8 mouse cellular contexts compared by ENCODE assay signal in genomic region chr6:113427397-113427796, GRCm38 (mm10). TPM values are rescaled to one million over a fixed set of nuclear protein-coding genes. Genes with fewer than 3 reads are reported as not detected.
DNase-seq lines count a peak whose midpoint lies in the region; ATAC-seq and TF ChIP-seq lines count a peak whose summit lies in the region.

No protein-coding gene starts in this region.

- H3K9me3 ChIP-seq in kidney, embryonic 14.5 days (ENCODE audit: control insufficient read depth, low read length), result peaks cover 4% of the 10 kb centered on the region; the same call in 1 of the 2 replicates
- no peaks in the 10 kb centered on the region for H3K9me3 ChIP-seq in E14TG2a.4 (ENCODE audit: low read length)
- no peaks in the 10 kb centered on the region for H3K9me3 ChIP-seq in liver, embryonic 16.5 days (replicated peaks; ENCODE audit: control insufficient read depth, low read length)
- no peaks in the 10 kb centered on the region for H3K9me3 ChIP-seq in stomach, postnatal 0 days (ENCODE audit: control insufficient read depth, low read length)

- peak; percentile 42 for DNase-seq in kidney, adult 18-20 months
- peak; percentile 22 for DNase-seq in brain, embryonic 14.5 days (ENCODE audit: low read depth)
- peak; percentile 70 for DNase-seq in stomach, postnatal 0 days (ENCODE audit: low spot score)
- DNase-seq in left cerebral cortex, adult 9 months (ENCODE audit: low spot score in 2 of 2), result no peak
- DNase-seq in adrenal gland, postnatal 4 days (ENCODE audit: low spot score in 2 of 2), result no peak

- no peak for TF ChIP-seq EP300 in stomach, postnatal 0 days (optimal IDR thresholded peaks at IDR 0.05)

- H3K4me2 ChIP-seq in kidney, embryonic 14.5 days (replicated peaks; ENCODE audit: low read depth, low read length), result no peak overlapping the region
- no peak overlapping the region for H3K4me2 ChIP-seq in liver, embryonic 16.5 days (ENCODE audit: low read depth, low read length)
- no peak overlapping the region for H3K4me2 ChIP-seq in stomach, postnatal 0 days (replicated peaks; ENCODE audit: low read depth)

- peak; percentile 97 for TF ChIP-seq CTCF in E14TG2a.4 (conservative IDR thresholded peaks at IDR 0.05; ENCODE audit: low read length)
- TF ChIP-seq CTCF in brain, embryonic 14.5 days (IDR thresholded peaks at IDR 0.05; ENCODE audit: borderline replicate concordance, extremely low read depth, insufficient read depth, insufficient read length), result peak; percentile 67; the same call in 1 of the 2 replicates
- TF ChIP-seq CTCF in stomach, postnatal 0 days (IDR thresholded peaks at IDR 0.05; ENCODE audit: low read depth), result peak; percentile 83

- H3K4me1 ChIP-seq in kidney, embryonic 14.5 days (ENCODE audit: control insufficient read depth, insufficient read depth, low read length), result 0 out of 2 replicates have a peak, but pooled peaks cover 3% of the 10 kb centered on the region
- peaks cover 16% of the 10 kb centered on the region for H3K4me1 ChIP-seq in E14TG2a.4 (replicated peaks; ENCODE audit: low read depth, low read length)
- no peaks in the 10 kb centered on the region for H3K4me1 ChIP-seq in liver, embryonic 16.5 days (ENCODE audit: control insufficient read depth, low read depth, low read length)
- no peaks in the 10 kb centered on the region for H3K4me1 ChIP-seq in stomach, postnatal 0 days (replicated peaks; ENCODE audit: control insufficient read depth, insufficient read depth)

- H3K27ac ChIP-seq in kidney, embryonic 14.5 days (ENCODE audit: low read depth, low read length), result no peak overlapping the region
- no peak overlapping the region for H3K27ac ChIP-seq in liver, embryonic 16.5 days (ENCODE audit: low read length)
- H3K27ac ChIP-seq in stomach, postnatal 0 days (replicated peaks), result no peak overlapping the region

- WGBS in kidney, embryonic 14.5 days, result 60% methylated on average over 3 of the region's 3 CpGs
- 56% methylated on average over 3 of the region's 3 CpGs for WGBS in liver, embryonic 16.5 days (ENCODE audit: insufficient replicate concordance)
- 59% methylated on average over 3 of the region's 3 CpGs for WGBS in stomach, postnatal 0 days

- no peak overlapping the region for H3K4me3 ChIP-seq in kidney, embryonic 14.5 days (ENCODE audit: low read length)
- H3K4me3 ChIP-seq in E14TG2a.4 (replicated peaks; ENCODE audit: low read length), result no peak overlapping the region
- no peak overlapping the region for H3K4me3 ChIP-seq in liver, embryonic 16.5 days (ENCODE audit: low read depth, low read length)
- H3K4me3 ChIP-seq in stomach, postnatal 0 days (ENCODE audit: low read depth, low read length), result no peak overlapping the region

- no peaks in the 10 kb centered on the region for H3K36me3 ChIP-seq in kidney, embryonic 14.5 days (ENCODE audit: control insufficient read depth, insufficient read depth, low read length)
- no peaks in the 10 kb centered on the region for H3K36me3 ChIP-seq in E14TG2a.4 (ENCODE audit: insufficient read depth, low read length)
- H3K36me3 ChIP-seq in liver, embryonic 16.5 days (ENCODE audit: control insufficient read depth, insufficient read depth), result no peaks in the 10 kb centered on the region
- no peaks in the 10 kb centered on the region for H3K36me3 ChIP-seq in stomach, postnatal 0 days (ENCODE audit: control insufficient read depth, insufficient read depth, low read length)

- H3K27me3 ChIP-seq in kidney, embryonic 14.5 days (ENCODE audit: control insufficient read depth, insufficient read depth, low read length), result no peaks in the 10 kb centered on the region
- H3K27me3 ChIP-seq in E14TG2a.4 (ENCODE audit: insufficient read depth, low read length), result peaks cover 14% of the 10 kb centered on the region; the same call in 1 of the 2 replicates
- H3K27me3 ChIP-seq in liver, embryonic 16.5 days (ENCODE audit: control insufficient read depth, insufficient read depth, low read depth, low read length), result no peaks in the 10 kb centered on the region
- no peaks in the 10 kb centered on the region for H3K27me3 ChIP-seq in stomach, postnatal 0 days (ENCODE audit: control insufficient read depth, insufficient read depth, low read length)

- ATAC-seq in kidney, embryonic 14.5 days (ENCODE audit: low FRiP score, low TSS enrichment), result no peak
- ATAC-seq in liver, embryonic 16.5 days (ENCODE audit: low read depth), result peak; percentile 20; the same call in 1 of the 2 replicates
- peak; percentile 30; the same call in 1 of the 2 replicates for ATAC-seq in stomach, postnatal 0 days (ENCODE audit: low FRiP score, low TSS enrichment)

- no peak for TF ChIP-seq POLR2A in brain, embryonic 14.5 days (IDR thresholded peaks at IDR 0.05; ENCODE audit: borderline replicate concordance, extremely low read depth, insufficient read depth, insufficient read length, poor library complexity, severe bottlenecking)

- no peak overlapping the region for H3K9ac ChIP-seq in kidney, embryonic 14.5 days (ENCODE audit: low read depth, low read length)
- H3K9ac ChIP-seq in liver, embryonic 16.5 days (ENCODE audit: low read depth, low read length), result no peak overlapping the region
- no peak overlapping the region for H3K9ac ChIP-seq in stomach, postnatal 0 days (ENCODE audit: low read length)

RNA-seq across cellular contexts. Expression of gene Cidec, which starts 8.2 kb away (rescaled TPM):
- not detected in 2 replicates for polyA plus RNA-seq in kidney, embryonic 14.5 days (2014; fragmentation: Nextera tagmentation; extraction: Ambion mirVana)
- 0.07 and 0.16 TPM in 2 replicates for polyA plus RNA-seq in brain, embryonic 14.5 days (2012; rRNA removed)
- polyA plus RNA-seq in liver, embryonic 16.5 days (2015; fragmentation: Nextera tagmentation; extraction: Ambion mirVana), result 0.14 and 0.40 TPM in 2 replicates
- 31.0 and 31.2 TPM in 2 replicates for polyA plus RNA-seq in stomach, postnatal 0 days (2015; fragmentation: Nextera tagmentation; extraction: Ambion mirVana)
- 10 to 100 TPM; 49.8 to 62.1 TPM for total RNA-seq in adrenal gland, postnatal 4 days (2021)

RNA-seq across cellular contexts. Expression of gene Rpusd3, which starts 8.3 kb away (rescaled TPM):
- 29.0 and 30.5 TPM in 2 replicates for polyA plus RNA-seq in kidney, embryonic 14.5 days (2014; fragmentation: Nextera tagmentation; extraction: Ambion mirVana)
- 27.6 and 50.7 TPM in 2 replicates for polyA plus RNA-seq in brain, embryonic 14.5 days (2012; rRNA removed)
- 11.8 and 12.1 TPM in 2 replicates for polyA plus RNA-seq in liver, embryonic 16.5 days (2015; fragmentation: Nextera tagmentation; extraction: Ambion mirVana)
- 11.8 and 12.9 TPM in 2 replicates for polyA plus RNA-seq in stomach, postnatal 0 days (2015; fragmentation: Nextera tagmentation; extraction: Ambion mirVana)
- total RNA-seq in adrenal gland, postnatal 4 days (2021), result 10 to 100 TPM; 13.9 to 14.7 TPM

RNA-seq across cellular contexts. Expression of gene Jagn1, which starts 15.0 kb away (rescaled TPM):
- polyA plus RNA-seq in kidney, embryonic 14.5 days (2014; fragmentation: Nextera tagmentation; extraction: Ambion mirVana), result 95.9 and 103 TPM in 2 replicates
- polyA plus RNA-seq in brain, embryonic 14.5 days (2012; rRNA removed), result 60.1 and 71.0 TPM in 2 replicates
- polyA plus RNA-seq in liver, embryonic 16.5 days (2015; fragmentation: Nextera tagmentation; extraction: Ambion mirVana), result 30.1 and 30.9 TPM in 2 replicates
- 69.2 and 69.6 TPM in 2 replicates for polyA plus RNA-seq in stomach, postnatal 0 days (2015; fragmentation: Nextera tagmentation; extraction: Ambion mirVana)
- 10 to 100 TPM; 47.8 to 49.2 TPM for total RNA-seq in adrenal gland, postnatal 4 days (2021)

RNA-seq across cellular contexts. Expression of gene Il17re, which starts 30.9 kb away (rescaled TPM):
- 3.5 and 6.1 TPM in 2 replicates for polyA plus RNA-seq in kidney, embryonic 14.5 days (2014; fragmentation: Nextera tagmentation; extraction: Ambion mirVana)
- 0.47 and 0.63 TPM in 2 replicates for polyA plus RNA-seq in brain, embryonic 14.5 days (2012; rRNA removed)
- 0.19 and 0.33 TPM in 2 replicates for polyA plus RNA-seq in liver, embryonic 16.5 days (2015; fragmentation: Nextera tagmentation; extraction: Ambion mirVana)
- 25.5 and 30.6 TPM in 2 replicates for polyA plus RNA-seq in stomach, postnatal 0 days (2015; fragmentation: Nextera tagmentation; extraction: Ambion mirVana)
- total RNA-seq in adrenal gland, postnatal 4 days (2021), result 1 to 10 TPM in 1 of 2 experiments, under 1 TPM in 1; 0.90 to 2.5 TPM

RNA-seq across cellular contexts. Expression of gene Ttll3, which starts 38.3 kb away (rescaled TPM):
- polyA plus RNA-seq in kidney, embryonic 14.5 days (2014; fragmentation: Nextera tagmentation; extraction: Ambion mirVana), result 2.0 and 2.4 TPM in 2 replicates
- 23.1 and 25.5 TPM in 2 replicates for polyA plus RNA-seq in brain, embryonic 14.5 days (2012; rRNA removed)
- 0.90 and 1.3 TPM in 2 replicates for polyA plus RNA-seq in liver, embryonic 16.5 days (2015; fragmentation: Nextera tagmentation; extraction: Ambion mirVana)
- polyA plus RNA-seq in stomach, postnatal 0 days (2015; fragmentation: Nextera tagmentation; extraction: Ambion mirVana), result 1.2 TPM in 2 replicates
- total RNA-seq in adrenal gland, postnatal 4 days (2021), result 1 to 10 TPM; 6.9 to 7.7 TPM

Comparison
In these comparisons a context has a peak if more than half of its experiments do, and no peak if none do; other contexts are left out.
1. DNase-seq: peak in kidney, adult 18-20 months (single experiment), brain, embryonic 14.5 days (single experiment) and stomach, postnatal 0 days (single experiment); none in left cerebral cortex, adult 9 months (0 of 2) and adrenal gland, postnatal 4 days (0 of 2).
2. RNA of gene Cidec, which starts 8.2 kb away (polyA plus RNA-seq): 31.0 to 31.2 TPM in stomach, postnatal 0 days; 0.14 to 0.40 TPM in liver, embryonic 16.5 days, 0.07 to 0.16 TPM in brain, embryonic 14.5 days and not detected in kidney, embryonic 14.5 days; every median in the first group is over 10 times any median in the second.
3. Peak in every context shown above with its lines, with median percentiles within 50 percentile points of each other: CTCF ChIP-seq.